Mouse (Mus musculus): ENCODE measurements around the gene Krt10.

- TF ChIP-seq EP300 (IDR thresholded peaks at IDR 0.05; ENCODE audit: low read depth) = no peak
- TF ChIP-seq CTCF (IDR thresholded peaks at IDR 0.05; ENCODE audit: low read depth) = peak; percentile 47
These were observed 19.9 kb downstream of the Krt10 start for GRCm38 (mm10) chr11:99369229-99369628.
